Mouse (Mus musculus) testis, adult 10 weeks (tissue): ENCODE data around the gene Gm4792. TPM values are rescaled to one million over a fixed set of nuclear protein-coding genes. Genes with fewer than 3 reads are reported as not detected.

ENCODE experiments used
- polyA plus RNA-seq: library from polyadenylated mRNA; stranded (reverse); fragments of 350-450 nt; fragmentation: Illumina TruSeq; extraction: RNeasy Lipid Tissue Mini Kit (QIAGEN cat#74804); gene quantifications from one replicate; pipeline ENCODE4 v1.2.3, GENCODE M21; 2014; ENCODE audit warnings: low read depth, low replicate concordance

The Gm4792 gene
- not detected for polyA plus RNA-seq

DNA sequence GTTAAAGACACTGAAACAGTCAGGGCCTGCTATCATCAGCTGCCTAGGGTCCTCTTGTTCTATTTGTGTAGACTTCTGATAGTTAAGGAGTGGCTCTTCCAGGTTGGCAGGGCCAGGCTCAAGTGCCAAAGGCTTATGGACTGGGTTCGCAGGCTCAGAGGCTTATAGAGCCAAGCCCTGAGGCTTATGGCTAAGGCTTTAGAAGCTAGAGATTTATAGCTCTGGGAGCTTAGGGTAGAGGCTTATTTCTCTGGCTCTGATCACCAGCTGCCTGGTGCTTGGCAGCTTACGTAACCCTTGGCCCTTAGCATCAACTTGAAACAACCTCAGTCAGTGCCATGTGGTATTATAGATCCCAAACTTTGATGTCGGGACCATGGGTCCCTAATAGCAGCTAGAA lies at the start of gene Gm4792:
Gene Gm4792 (minus strand): TSS at position 233 of the 400 bp plus-strand sequence.

DNA sequence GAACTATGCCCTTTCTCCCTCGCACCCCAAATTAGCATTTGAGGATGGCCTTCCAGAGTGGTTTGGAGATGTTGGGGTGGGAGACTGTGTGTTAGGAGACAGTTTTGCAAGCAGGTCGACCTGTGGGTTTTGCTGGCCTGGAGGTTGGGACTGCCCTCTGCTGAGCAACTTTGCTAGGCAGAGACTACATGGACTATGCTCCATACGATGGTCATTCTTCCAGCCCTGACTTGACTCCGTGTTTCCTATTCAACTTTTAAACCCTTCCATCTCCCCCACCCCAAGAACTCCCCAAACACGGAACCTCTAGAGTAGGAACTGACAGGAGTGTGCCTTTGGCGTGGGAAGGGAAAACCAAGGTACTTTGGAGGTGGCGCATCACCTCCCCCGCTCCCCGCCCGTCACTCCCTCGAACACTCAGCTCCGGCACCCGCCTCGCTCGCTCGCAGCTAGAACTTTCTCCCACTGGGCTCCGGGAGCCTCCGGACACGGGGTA lies 13.1 kb upstream of the Gm4792 start, which contains the start of gene Tmcc3:
Gene Tmcc3 (plus strand): TSS at position 439 of the 496 bp plus-strand sequence.

Other genes with a start within 250 kb of the Gm4792 start
- gene Nr2c1, start 150.7 kb downstream of the Gm4792 start, polyA plus RNA-seq, result 16.6 TPM
- 147 TPM for gene Ndufa12, start 100.0 kb downstream of the Gm4792 start, polyA plus RNA-seq
- gene Tmcc3, start 13.2 kb upstream of the Gm4792 start, polyA plus RNA-seq, result 9.9 TPM